Mouse (Mus musculus) forelimb bud, embryonic 11.5 days (tissue): ENCODE data around the gene Gm13289.
A peak's percentile ranks its signal among the peaks of the same experiment; 100 is the strongest.
"Not testable (repeated sequence)": the region's sequence is repeated elsewhere in the genome, so short reads cannot be mapped to it uniquely, and the experiment has no call there.

Experiments
- DNase-seq: peaks from one replicate; pipeline ENCODE4 v3.0.0-alpha.2; 2012; ENCODE audit warnings: low read depth, low spot score

Gm13289 gene

DNA sequence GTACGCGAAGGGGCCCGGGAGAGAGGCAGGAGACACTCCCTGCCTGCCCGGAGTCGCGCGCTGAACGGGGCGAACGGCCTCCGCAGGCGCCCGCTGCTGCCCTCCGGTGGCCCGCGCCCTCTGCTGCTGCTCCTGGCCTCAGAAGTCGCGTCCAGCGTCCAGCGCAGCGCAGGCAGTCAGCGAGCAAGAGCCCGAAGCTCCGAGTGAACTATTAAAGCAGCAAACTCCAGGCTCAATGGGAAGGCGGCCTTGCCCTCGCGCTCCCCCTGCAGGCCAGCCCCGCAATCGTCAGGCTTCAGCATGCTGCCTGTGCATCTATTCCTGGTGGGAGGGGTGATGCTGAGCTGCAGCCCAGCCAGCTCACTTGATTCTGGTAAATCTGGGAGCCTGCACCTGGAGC, at the start of gene Gm13289:
Gene Gm13289, plus strand, starts transcription at position 301 of the 400 bp plus-strand sequence.
- not testable (repeated sequence) for DNase-seq

DNA sequence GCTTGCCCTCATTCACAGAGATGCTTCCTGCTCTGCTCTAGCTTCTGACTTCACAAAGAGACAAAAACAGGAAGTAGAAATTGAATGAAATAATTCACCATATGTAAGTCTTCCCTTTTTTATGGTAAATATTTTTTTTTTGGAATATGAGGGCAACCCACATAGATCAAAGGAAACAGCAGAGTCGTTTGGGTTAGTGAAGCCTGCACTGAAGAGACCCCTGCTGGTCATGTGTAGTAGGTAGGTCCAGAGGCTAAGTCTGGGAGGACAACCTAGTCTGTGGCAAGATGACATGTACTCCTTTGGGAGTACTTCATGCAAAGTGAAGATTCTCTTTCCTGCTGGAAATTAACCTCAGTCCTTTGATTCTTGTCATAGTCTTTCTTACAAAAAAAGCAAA, 49.4 kb upstream of the Gm13289 start:
- no peak for DNase-seq

DNA sequence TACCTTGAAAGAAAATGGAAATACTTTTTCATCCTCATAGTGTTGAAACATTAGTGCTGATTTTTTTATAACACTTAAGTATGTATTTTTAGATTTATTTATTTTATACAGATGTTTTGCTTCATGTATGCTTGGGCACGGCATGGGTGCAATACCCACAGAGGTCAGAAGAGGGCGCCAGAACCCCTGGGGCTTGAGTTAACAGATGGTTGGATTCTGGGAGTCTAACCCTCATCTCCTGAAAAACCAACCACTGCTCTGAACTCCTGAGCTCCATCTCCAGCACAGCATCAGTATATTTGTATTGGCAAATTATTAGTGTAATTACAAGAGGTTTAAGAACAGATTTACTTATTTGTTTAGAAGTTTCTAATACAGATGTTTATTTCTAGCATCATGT, 38.2 kb upstream of the Gm13289 start:
- DNase-seq = peak; percentile 77

DNA sequence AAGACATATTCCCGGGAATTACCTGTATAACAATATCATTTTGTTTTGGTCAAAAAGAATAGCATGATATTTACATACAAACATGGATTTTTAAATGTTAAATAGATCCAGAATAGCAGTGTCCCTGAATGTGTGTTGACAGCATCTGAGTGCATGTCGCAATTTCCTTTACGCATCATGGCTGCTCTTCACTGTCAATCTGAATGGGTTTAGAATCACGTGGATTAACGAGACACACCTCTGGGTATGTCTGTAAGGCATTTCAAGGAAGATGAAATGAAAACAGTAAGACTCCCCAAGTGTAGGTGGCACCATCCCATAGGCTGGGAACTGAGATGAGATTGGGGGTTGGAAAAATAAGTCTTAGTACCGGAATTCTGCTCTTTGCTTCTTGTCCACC, 37.7 kb upstream of the Gm13289 start:
- DNase-seq = no peak

DNA sequence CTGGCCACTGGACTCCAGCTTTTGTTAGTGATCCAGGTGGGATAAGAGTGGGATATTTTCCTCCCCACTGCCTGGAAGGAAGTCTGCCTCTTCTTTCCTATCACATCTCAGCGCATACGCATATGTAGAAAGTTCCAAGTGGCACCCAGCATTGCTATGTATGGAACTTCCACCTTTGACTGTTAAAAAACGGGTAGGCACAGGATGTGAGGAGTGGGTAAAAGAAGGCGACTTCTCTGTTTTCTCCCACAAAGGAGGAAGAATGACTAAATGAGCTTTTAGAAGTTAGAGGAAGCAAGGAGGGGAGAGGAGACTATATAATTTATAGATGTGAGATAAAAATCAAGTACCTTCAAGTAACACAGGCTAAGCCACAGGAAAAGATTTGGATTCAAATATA, 35.3 kb upstream of the Gm13289 start:
- no peak for DNase-seq

DNA sequence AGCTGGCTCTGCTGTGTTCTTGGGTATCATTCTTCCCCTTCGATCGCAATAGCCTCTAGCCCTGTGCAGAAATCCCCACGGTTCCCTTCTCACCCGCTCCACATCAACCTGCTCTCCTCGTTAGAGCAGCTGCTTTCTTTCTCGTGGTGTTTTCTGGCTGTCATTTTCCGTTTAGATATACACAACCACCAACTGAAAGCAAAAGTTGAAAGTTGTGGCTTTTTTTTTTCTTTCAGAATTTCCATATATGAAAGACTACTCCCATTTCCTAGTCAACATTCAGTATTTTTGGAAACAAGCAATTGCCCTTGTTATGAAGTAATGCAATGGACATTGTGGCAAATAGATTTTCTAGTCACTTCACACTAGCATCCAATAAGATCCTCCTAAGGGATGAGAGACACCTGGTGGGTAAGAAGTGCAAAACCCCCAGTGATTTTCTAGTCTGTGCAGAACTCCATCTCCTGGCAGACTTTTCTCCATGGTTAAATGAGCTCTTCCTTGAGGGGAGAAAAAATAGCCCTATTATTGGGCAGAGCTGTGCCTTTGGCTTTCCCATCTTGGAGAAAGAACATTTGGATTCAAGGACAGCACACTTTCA, 33.9 kb upstream of the Gm13289 start:
- no peak for DNase-seq

- no peak for DNase-seq
Measured at GRCm38 (mm10) chr4:88744207-88744606, 32.5 kb upstream of the Gm13289 start.

DNA sequence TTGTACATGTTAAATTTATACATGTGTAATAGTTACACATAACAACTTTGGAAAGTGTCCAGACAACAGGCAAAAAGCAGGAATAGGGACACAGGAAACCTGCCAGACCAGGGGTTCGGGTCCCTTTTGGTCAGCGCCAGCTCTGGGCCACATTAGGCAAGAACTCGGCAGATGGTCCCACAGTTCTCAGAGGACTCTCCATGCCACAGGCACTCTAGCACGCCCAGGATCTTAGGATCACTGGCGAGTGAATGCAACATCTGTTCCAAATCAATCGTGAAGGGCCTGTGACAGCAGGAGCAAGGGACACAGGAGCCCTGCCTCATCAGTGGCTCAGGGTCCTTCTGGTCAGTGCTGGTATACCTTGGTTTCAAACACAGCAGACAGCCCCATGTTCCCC, 26.8 kb upstream of the Gm13289 start:
- no peak for DNase-seq

GRCm38 (mm10) chr4:88754818-88755340, 21.8 kb upstream of the Gm13289 start, which contains the start of gene Gm13271:
Gene Gm13271, plus strand, starts transcription at chr4:88754868.
- not testable (repeated sequence) for DNase-seq

- DNase-seq = not testable (repeated sequence)
Measured at GRCm38 (mm10) chr4:88756581-88757513, 19.9 kb upstream of the Gm13289 start.

- not testable (repeated sequence) for DNase-seq
Measured at GRCm38 (mm10) chr4:88757628-88758031, 19.1 kb upstream of the Gm13289 start.

DNA sequence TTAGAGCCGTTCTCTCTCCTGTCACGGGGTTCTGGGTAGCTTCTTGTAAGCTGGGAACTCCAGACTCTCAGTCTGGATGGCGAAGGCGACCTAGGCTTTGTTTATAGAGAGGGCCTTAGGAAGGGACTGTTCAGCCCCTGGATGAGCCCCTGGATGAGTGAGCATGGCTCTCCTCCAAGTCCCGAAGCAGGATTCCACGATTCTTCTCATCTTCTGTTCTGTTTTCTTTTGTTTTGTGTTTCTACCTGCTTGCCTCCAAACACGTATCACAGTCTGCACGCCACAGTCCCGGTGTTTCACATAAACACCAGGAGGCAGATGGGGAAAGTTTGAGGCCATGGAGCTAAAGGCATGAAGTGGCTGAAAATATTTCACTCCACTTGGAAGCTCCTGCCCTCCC, 18.0 kb upstream of the Gm13289 start:
- not testable (repeated sequence) for DNase-seq

GRCm38 (mm10) chr4:88759610-88760268, 17.0 kb upstream of the Gm13289 start, which contains the start of gene Gm13283:
Gene Gm13283, plus strand, starts transcription at chr4:88760119.
- DNase-seq = not testable (repeated sequence)

GRCm38 (mm10) chr4:88760431-88760830, 16.3 kb upstream of the Gm13289 start:
- DNase-seq = not testable (repeated sequence)

GRCm38 (mm10) chr4:88761776-88762175, 14.9 kb upstream of the Gm13289 start:
- not testable (repeated sequence) for DNase-seq

DNA sequence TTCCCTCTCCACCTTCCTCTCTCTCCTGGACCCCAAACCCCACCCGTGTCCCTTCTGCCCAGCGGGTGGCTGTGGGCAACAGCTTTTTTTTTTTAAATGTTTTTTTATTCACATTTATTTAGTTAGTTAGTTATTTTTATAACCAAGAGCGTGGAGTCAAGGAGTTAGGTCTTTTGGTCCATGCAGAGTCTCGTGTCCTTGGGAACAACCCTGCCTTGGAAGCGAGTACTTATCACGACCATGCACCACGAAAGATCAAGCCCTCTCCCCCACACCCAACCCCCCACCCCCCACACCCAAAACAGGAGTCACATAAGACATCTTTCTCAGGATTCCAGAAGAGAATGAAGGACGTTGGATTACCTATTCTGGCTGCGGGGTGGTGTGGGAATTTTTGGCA, 14.4 kb upstream of the Gm13289 start:
- not testable (repeated sequence) for DNase-seq

DNA sequence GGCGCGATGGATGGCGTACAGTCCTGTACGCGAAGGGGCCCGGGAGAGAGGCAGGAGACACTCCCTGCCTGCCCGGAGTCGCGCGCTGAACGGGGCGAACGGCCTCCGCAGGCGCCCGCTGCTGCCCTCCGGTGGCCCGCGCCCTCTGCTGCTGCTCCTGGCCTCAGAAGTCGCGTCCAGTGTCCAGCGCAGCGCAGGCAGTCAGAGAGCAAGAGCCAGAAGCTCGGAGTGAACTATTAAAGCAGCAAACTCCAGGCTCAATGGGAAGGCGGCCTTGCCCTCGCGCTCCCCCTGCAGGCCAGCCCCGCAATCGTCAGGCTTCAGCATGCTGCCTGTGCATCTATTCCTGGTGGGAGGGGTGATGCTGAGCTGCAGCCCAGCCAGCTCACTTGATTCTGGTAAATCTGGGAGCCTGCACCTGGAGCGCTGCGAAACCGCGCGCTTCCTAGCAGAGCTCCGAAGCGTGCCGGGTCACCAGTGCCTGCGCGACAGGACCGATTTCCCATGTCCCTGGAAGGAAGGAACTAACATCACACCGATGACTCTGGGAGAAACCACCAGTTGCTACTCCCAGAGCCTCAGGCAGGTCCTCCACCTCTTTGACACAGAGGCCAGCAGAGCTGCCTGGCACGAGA, 13.2 kb upstream of the Gm13289 start:
- peak; percentile 39 for DNase-seq

DNA sequence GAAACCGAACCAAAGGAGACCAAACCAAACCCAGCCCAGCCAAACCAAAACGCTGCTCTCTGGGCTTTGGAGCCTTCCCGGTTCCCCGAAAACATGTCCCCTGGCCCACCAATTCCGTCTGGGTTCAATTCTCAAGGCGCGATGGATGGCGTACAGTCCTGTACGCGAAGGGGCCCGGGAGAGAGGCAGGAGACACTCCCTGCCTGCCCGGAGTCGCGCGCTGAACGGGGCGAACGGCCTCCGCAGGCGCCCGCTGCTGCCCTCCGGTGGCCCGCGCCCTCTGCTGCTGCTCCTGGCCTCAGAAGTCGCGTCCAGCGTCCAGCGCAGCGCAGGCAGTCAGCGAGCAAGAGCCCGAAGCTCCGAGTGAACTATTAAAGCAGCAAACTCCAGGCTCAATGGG, 3.2 kb upstream of the Gm13289 start, which contains the start of gene Gm13290:
Gene Gm13290, plus strand, starts transcription at position 301 of the 400 bp plus-strand sequence.
- DNase-seq = not testable (repeated sequence)

DNA sequence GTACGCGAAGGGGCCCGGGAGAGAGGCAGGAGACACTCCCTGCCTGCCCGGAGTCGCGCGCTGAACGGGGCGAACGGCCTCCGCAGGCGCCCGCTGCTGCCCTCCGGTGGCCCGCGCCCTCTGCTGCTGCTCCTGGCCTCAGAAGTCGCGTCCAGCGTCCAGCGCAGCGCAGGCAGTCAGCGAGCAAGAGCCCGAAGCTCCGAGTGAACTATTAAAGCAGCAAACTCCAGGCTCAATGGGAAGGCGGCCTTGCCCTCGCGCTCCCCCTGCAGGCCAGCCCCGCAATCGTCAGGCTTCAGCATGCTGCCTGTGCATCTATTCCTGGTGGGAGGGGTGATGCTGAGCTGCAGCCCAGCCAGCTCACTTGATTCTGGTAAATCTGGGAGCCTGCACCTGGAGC, 2.8 kb downstream of the Gm13289 start, which contains the start of gene Gm13272:
Gene Gm13272, plus strand, starts transcription at position 301 of the 400 bp plus-strand sequence.
- not testable (repeated sequence) for DNase-seq

- DNase-seq = not testable (repeated sequence)
Measured at GRCm38 (mm10) chr4:88780320-88780719, 3.6 kb downstream of the Gm13289 start.

DNA sequence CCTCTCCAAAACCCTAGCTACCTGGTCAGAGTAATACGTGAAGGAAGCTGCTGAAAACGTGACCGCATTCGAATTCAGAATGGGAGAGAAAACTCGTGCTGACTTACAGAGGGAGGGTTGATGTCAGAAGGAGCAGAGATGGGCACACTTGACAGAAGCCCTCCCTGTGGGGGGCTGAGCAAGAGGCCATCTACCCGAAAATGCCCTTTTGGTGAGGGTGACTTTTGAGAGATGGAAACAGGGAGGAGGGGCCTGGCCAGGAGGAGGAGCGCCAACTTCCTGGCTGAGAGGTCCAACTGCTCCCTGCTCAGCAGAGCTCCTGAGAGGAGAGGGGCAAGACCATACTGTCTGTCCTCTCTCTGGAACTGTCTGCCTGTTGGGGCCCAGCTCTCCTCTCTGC, 5.1 kb downstream of the Gm13289 start, which contains the start of gene Ifnz:
Gene Ifnz, plus strand, starts transcription at position 301 of the 400 bp plus-strand sequence.
- not testable (repeated sequence) for DNase-seq
